Mouse (Mus musculus) bone marrow, adult 2 months (tissue): ENCODE measurements around the gene Phactr2. TPM values are rescaled to one million over a fixed set of nuclear protein-coding genes. Genes with fewer than 3 reads are reported as not detected.
"Not testable (repeated sequence)": the region's sequence is repeated elsewhere in the genome, so short reads cannot be mapped to it uniquely, and the experiment has no call there.

ENCODE experiments used
- H3K27ac ChIP-seq: fragments of 200-500 bp; 2 replicates; pipeline ENCODE4 v1.5.1; 2012; ENCODE audit warnings: low read depth, mild to moderate bottlenecking, control low read depth, inconsistent platforms, low read length; ENCODE audit not compliant: control insufficient read depth, poor library complexity, insufficient read depth
- H3K4me1 ChIP-seq: fragments of 200-500 bp; 2 replicates; pipeline ENCODE4 v1.6.1; 2011; ENCODE audit warnings: low read length; ENCODE audit not compliant: control insufficient read depth, insufficient read depth
- H3K4me3 ChIP-seq: fragments of 200-500 bp; replicated peaks from 2 replicates; pipeline ENCODE3; 2011; ENCODE audit warnings: mild to moderate bottlenecking, low read depth, low read length, control low read depth; ENCODE audit not compliant: control insufficient read depth
- CTCF ChIP-seq: fragments of 200-500 bp; IDR thresholded peaks from 2 replicates; pipeline ENCODE4 v1.5.1; 2011; ENCODE audit warnings: low read length, control low read depth; ENCODE audit not compliant: control insufficient read depth, insufficient read depth
- POLR2A ChIP-seq: fragments of 200-500 bp; IDR thresholded peaks from 2 replicates; pipeline ENCODE4 v1.6.1; 2011; ENCODE audit warnings: low read depth, mild to moderate bottlenecking, control low read depth, low read length, borderline replicate concordance; ENCODE audit not compliant: control insufficient read depth
- WGBS: fragments of 180-500 bp; shearing (Covaris S2); methylation state at CpG from one replicate; pipeline ENCODE4 v1.1.7; 2018; 5-methylcytosine and 5-hydroxymethylcytosine counted together
- polyA plus RNA-seq: library from polyadenylated mRNA; stranded (reverse); fragments of >200 nt; gene quantifications from 2 replicates; pipeline ENCODE4 v1.2.4, GENCODE M21; 2011; ENCODE audit warnings: low replicate concordance; ENCODE audit not compliant: missing spikeins, insufficient read depth, insufficient read length

Phactr2 gene
- polyA plus RNA-seq: 7.5 and 12.8 TPM in 2 replicates

GRCm38 (mm10) chr10:13473833-13474567 lies at the start of gene Phactr2:
TSS of gene Phactr2 (minus strand) at chr10:13474412.
- peaks cover 9% of the 10 kb centered on the region for H3K4me1 ChIP-seq
- no peak for TF ChIP-seq POLR2A
- no peak for TF ChIP-seq CTCF
- peak within 1 kb of the TSS; percentile 55 for H3K27ac ChIP-seq
- peak within 1 kb of the TSS; percentile 63 for H3K4me3 ChIP-seq
- WGBS: under 1% methylated on average over 71 of the region's 71 CpGs

- no peaks in the 10 kb centered on the region for H3K4me1 ChIP-seq
- no peak overlapping the region for H3K27ac ChIP-seq
- TF ChIP-seq CTCF: no peak
- no peak for TF ChIP-seq POLR2A
- WGBS: 72% methylated on average over 4 of the region's 4 CpGs
- H3K4me3 ChIP-seq: no peak overlapping the region
Observed at GRCm38 (mm10) chr10:13521857-13522256, 47.6 kb upstream of the Phactr2 start.

GRCm38 (mm10) chr10:13502371-13502770 lies 28.2 kb upstream of the Phactr2 start:
- WGBS: 64% methylated on average over 8 of the region's 8 CpGs
- H3K4me1 ChIP-seq: no peaks in the 10 kb centered on the region; the same call in 1 of the 2 replicates
- H3K4me3 ChIP-seq: no peak overlapping the region
- TF ChIP-seq CTCF: no peak
- TF ChIP-seq POLR2A: no peak
- H3K27ac ChIP-seq: no peak overlapping the region

DNA sequence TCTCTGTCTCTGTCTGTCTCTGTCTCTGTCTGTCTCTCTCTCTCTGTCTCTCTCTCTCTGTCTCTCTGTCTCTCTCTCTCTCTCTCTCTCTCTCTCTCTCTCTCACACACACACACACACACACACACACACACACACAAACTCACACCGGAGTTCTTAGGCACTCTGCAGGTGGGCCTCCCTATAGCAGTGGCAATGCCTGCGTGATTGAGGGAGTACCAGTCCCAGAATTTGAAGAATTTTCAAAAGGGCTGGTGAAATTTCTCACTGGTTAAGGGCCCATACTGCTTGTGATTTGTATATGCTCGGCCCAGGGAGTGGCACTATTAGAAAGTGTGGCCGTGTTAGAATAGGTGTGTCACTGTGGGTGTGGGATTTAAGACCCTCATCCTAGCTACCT lies 27.3 kb upstream of the Phactr2 start:
- H3K27ac ChIP-seq, H3K4me1 ChIP-seq: not testable (repeated sequence)
- WGBS: 42% methylated on average over 4 of the region's 4 CpGs
- H3K4me3 ChIP-seq: peak overlapping the region; percentile 83

GRCm38 (mm10) chr10:13500938-13501496 lies 26.8 kb upstream of the Phactr2 start:
- peak; percentile 77; the same call in 1 of the 2 replicates for TF ChIP-seq POLR2A
- no peak for TF ChIP-seq CTCF
- under 1% methylated on average over 30 of the region's 30 CpGs for WGBS
- H3K27ac ChIP-seq: peak overlapping the region; percentile 70
- peak overlapping the region; percentile 83 for H3K4me3 ChIP-seq
- H3K4me1 ChIP-seq: no peaks in the 10 kb centered on the region; the same call in 1 of the 2 replicates

- peak overlapping the region; percentile 70 for H3K27ac ChIP-seq
- no peak for TF ChIP-seq POLR2A
Observed at GRCm38 (mm10) chr10:13500473-13500872, 26.3 kb upstream of the Phactr2 start.

DNA sequence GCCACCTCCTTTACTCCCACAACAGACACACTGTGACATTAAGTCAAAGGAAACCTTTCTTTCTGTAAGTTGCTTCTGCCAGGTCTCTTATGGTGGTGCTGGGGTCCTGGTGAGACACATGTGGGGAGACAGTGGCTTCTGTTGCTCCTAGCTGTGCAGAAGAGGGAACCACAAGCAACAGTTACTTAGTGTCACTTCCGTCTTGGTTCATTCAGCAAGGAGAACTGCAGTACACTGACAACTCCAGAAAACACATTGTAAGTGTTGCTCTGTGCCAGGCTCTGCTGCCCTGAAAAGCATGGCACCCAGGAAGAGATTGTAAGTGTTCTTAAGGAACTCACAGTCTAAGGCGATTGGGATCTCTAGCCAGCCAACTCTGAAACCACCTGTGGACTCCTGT lies 25.1 kb upstream of the Phactr2 start, which contains the start of gene Fuca2:
Fuca2 (plus strand) TSS at position 210 of the 400 bp plus-strand sequence.
- TF ChIP-seq CTCF: no peak
- TF ChIP-seq POLR2A: no peak
- peak within 1 kb of the TSS; percentile 70; the same call in 1 of the 2 replicates for H3K27ac ChIP-seq
- no peak within 1 kb of the TSS for H3K4me3 ChIP-seq
- H3K4me1 ChIP-seq: no peaks in the 10 kb centered on the region; the same call in 1 of the 2 replicates
- 6% methylated on average over 2 of the region's 2 CpGs for WGBS

More at GRCm38 (mm10) chr10:13500473-13500872, 26.3 kb upstream of the Phactr2 start:
- H3K4me3 ChIP-seq: peak overlapping the region; percentile 83
- H3K4me1 ChIP-seq: no peaks in the 10 kb centered on the region; the same call in 1 of the 2 replicates
- WGBS: 10% methylated on average over 9 of the region's 9 CpGs

- H3K4me1 ChIP-seq: no peaks in the 10 kb centered on the region; the same call in 1 of the 2 replicates
- H3K4me3 ChIP-seq: no peak overlapping the region
- H3K27ac ChIP-seq: no peak overlapping the region
- TF ChIP-seq CTCF (no peak), POLR2A (no peak)
- WGBS: 84% methylated on average over 3 of the region's 3 CpGs
Observed at GRCm38 (mm10) chr10:13496315-13496714, 22.1 kb upstream of the Phactr2 start.
